Mouse (Mus musculus) liver, postnatal 0 days (tissue): ENCODE measurements around the gene Spata16.

Experiments
- CTCF ChIP-seq: sonication (generic); IDR thresholded peaks from 2 replicates; pipeline ENCODE4 v1.5.1; 2016; ENCODE audit warnings: antibody characterized with exemption, low read depth
- EP300 ChIP-seq: IDR thresholded peaks from 2 replicates; pipeline ENCODE4 v1.6.1; 2016; ENCODE audit warnings: antibody characterized with exemption, low read depth, mild to moderate bottlenecking

- TF ChIP-seq CTCF: no peak
- TF ChIP-seq EP300: no peak
Observed at GRCm38 (mm10) chr3:26981979-26982623, 344.7 kb downstream of the Spata16 start.
